Mouse (Mus musculus): ENCODE data around the gene Fam240b.

Gene Fam240b

DNA sequence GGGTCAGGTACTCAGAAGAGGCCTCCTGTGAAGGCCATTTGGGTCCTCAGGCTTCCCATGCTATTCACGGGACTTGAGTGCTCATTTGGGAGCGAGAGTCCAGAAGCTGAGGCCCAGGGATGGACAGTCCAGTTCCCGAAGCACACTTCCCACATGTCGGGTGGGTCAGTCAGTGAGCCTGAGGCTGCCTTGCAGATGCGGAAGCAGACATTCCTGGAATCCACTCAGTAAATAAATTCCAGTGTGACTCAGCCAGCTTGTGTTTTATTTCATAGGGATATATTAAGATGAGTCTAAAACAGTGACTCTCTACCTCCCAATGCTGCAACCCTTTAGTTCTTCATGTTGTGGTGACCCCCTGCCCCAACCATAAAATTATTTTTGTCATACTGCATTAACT, 58.1 kb downstream of the Fam240b start:
- no peak for DNase-seq

GRCm38 (mm10) chr13:64438863-64439452, 58.6 kb downstream of the Fam240b start:
- peak; percentile 79 to 80 for DNase-seq

GRCm38 (mm10) chr13:64437801-64438200, 59.8 kb downstream of the Fam240b start:
- DNase-seq, result no peak

GRCm38 (mm10) chr13:64432017-64432995, 65.3 kb downstream of the Fam240b start, which contains the start of gene Cdk20:
Gene Cdk20, plus strand, starts transcription at chr13:64432314.
- DNase-seq, result peak; percentile 87 to 95

All from cerebellum, adult 18-20 months (tissue).